Mouse (Mus musculus): Measurements from ENCODE around the gene Sgms2.
"Not testable (repeated sequence)": the region's sequence is repeated elsewhere in the genome, so short reads cannot be mapped to it uniquely, and the experiment has no call there.

Gene Sgms2

DNA sequence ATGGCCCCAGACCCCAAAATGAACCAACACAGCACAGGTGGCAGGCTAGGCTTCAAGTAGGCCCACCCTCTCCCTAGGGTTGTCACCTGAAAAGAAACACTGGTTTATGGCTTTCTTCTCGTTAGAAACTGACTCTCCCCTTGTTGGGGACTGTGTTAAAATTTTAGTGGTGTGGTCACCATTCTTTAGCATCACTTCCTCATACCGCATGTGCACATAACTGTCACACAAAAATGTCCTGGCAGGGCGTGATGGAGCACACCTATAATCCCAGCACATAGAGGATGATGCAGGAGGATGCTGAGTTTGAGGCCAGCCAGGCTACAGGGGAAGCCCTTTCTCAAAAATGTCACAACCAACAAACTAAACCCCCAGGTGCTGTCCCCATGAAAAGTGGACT, 133.6 kb downstream of the Sgms2 start:
- no peak for DNase-seq

DNA sequence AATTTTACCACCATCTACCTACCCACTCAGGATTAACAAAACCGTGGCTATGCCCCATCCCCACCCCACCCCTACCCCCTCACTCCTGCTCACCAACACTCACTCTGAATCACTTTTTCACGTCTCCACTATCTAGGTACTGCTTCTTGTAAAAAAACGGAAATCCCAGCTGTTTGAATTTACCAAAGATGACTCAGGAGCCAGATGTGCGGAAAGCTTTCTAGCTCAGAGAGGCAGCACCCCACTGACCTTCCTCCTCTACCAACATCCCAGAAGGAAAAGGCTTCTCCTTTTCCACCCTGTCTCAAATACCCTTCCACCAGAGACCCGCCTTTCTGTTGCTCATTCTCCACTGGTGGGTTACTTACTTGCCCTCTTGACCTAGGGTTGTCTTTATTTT, 135.2 kb downstream of the Sgms2 start:
- no peak for DNase-seq

- DNase-seq = no peak
Observed at GRCm38 (mm10) chr3:131350539-131350938, 140.7 kb downstream of the Sgms2 start.

DNA sequence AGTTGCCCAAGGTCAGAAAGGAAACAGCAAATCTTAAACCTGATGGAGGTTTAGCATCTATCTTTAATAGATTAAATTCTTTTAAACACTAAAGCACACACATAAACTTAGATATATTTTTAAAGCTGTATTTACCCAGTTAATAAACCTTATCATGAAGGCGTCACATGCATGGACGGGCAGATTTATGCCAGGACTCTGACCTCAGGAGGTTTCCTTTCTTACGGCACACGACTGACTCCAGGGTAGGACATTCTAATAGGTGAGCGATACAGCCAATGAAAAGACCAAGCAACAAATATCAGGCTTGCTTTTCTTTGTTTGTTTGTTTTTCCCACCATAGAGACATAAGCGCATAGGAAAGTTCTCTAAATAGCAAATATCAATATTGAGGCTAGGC, 142.2 kb downstream of the Sgms2 start:
- DNase-seq = no peak

GRCm38 (mm10) chr3:131348579-131348950, 142.6 kb downstream of the Sgms2 start:
- DNase-seq = no peak

GRCm38 (mm10) chr3:131347831-131348578, 143.2 kb downstream of the Sgms2 start:
- peak in 1 of 2 experiments; percentile 28 for DNase-seq

- DNase-seq = no peak
Observed at GRCm38 (mm10) chr3:131345903-131346302, 145.3 kb downstream of the Sgms2 start.

GRCm38 (mm10) chr3:131343311-131343710, 147.9 kb downstream of the Sgms2 start:
- no peak for DNase-seq

DNA sequence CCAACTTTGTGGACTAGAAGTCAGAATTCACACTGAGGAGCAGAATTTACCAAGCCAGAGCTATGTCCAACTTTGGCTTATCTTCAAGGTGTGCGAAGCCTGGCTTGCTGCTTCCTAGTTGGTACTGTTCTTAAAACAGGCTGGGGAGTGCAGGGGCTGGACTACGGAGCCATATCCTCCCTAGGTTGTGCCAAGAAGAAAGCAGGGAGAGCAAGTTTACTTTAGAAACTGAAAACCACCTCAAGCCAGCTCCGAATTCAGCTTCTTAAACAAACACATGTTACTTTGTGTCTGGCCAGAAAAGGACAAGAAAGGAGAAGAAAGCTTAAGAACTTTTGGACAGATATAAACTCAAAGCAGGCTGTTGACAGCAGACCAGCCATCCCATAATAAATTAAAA, 150.3 kb downstream of the Sgms2 start:
- no peak for DNase-seq

GRCm38 (mm10) chr3:131339280-131339679, 151.9 kb downstream of the Sgms2 start:
- DNase-seq = peak in 1 of 2 experiments; percentile 26

DNA sequence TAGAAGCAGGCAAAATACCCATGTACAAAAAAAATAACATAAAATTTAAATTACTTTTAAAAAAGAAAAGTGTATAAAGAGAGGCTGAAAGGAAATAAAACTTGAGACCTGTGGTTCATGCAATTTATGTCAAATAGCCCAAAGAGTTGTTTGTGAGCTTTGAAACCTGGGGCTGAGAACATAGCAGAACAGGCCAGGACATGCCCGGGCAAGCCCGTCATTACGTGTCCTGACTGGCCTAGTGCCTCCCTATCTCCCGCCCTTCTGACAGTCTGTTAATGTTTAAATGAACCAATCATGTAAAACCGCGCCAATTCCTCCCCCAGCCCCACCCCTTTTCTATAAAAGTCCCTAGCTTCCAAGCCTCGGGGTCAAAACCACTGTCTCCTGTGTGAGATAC, 153.5 kb downstream of the Sgms2 start:
- DNase-seq = not testable (repeated sequence)

DNA sequence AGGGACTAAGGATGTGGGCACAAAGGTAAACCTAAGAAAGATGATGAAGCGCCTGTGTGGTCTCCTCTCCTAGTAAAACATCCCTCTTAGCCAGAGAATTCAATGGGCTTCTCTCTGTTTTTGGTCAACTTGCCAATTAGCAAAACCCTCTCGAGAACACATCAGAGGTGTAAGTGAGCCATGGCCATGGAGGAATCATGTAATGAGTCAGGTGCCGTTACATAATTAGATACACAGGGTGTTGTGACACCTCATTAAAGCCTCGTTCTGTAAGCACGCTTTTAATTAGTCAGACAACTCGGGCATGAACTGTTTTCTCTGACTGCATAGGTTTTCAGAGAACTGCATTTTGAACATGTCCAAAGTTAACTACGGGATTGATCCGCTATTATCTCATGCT, 154.6 kb downstream of the Sgms2 start:
- DNase-seq = no peak

GRCm38 (mm10) chr3:131335117-131335547, 156.1 kb downstream of the Sgms2 start:
- no peak for DNase-seq

DNA sequence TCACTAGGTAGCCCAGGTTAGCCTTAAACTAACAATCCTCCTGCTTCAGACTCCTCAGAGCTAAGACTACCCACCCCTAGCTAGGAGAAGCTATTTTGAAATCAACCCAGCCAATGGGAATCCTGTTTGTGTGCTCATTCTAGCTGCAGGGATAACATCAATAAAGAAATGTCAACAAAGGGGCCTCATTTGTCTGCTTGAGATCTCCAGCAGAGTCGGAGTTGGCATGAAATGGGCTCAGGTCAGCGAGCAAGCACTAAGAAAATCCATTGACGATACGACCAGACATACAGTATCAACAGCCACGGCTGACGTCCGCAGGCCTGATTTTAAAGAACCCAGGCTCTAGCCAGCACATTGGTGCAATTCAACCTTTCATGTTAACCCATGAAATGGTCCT, 164.0 kb downstream of the Sgms2 start:
- no peak for DNase-seq

DNA sequence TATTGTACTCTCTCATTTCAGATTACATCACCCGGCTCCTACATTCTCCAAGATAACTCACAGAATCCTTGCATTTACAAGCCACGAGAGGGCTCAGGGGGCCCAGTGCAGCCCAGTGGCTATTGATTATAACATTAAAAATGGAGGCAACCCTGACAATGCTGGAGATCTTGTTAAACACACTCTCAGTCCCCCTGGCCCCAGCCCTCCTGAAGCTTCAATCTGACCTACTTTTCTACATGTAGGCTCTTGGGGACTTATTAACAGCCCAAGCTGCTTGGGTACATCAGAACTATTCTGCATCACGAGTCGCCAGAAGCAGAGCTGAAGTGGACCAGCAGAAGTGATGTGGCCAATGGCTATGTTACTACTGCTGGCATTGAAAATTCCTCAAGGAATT, 164.6 kb downstream of the Sgms2 start:
- no peak for DNase-seq

DNA sequence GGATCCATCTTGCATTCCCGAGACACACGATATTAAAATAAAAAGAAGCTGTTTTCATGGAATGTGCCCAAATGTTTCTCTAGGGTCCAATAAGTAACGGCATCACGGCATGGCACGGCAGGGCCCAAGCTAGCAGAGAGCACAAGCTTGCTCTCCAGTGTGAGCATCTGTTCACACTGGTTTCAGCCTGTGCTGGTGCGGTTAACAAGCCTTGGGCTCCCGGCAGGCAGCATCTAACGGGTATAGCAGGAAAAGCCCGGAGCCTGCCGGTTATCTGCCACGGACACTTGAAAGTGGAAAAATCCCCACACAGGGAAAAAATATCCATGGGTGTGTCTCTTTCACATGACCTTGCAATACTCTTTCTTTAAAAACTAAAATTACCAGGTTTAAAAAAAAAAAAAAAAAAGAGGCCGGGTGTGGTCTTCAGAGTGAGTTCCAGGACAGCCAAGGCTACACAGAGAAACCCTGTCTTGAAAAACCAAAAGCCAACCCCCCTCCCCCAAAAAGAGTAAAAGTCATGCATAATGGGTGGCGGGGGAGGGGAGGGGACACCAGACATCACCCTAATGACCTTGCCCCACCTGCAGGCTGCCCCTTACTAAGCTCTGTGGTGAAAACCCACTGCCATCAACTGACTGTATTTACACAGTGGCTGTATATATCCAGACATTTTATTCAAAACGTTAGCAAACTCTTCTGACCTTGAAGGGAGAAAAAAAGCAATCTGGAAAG, 169.0 kb downstream of the Sgms2 start:
- DNase-seq = no peak

DNA sequence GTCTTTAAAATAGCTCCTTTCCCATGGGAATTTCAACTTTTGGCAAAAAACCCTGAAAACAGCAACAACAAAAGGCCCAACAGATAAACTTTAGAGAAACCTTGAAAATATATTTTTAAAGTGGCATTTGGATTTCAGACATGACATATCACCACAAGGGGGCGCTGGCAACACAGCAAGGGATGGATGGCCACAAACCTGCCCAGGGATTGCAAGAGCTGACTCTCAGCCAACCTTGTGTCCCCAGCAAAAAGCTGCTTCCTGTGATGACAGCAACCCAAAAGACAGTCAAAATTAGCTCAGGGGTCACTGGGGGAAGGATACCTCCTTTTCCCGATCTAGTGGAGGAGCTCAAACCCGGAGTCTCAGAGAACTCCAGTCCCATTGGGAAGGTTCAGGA, 171.0 kb downstream of the Sgms2 start:
- DNase-seq = peak; percentile 79 to 91

- no peak for DNase-seq
Observed at GRCm38 (mm10) chr3:131318211-131318610, 173.0 kb downstream of the Sgms2 start.

GRCm38 (mm10) chr3:131317126-131317525, 174.1 kb downstream of the Sgms2 start:
- no peak for DNase-seq

GRCm38 (mm10) chr3:131315957-131316510, 175.2 kb downstream of the Sgms2 start:
- DNase-seq = no peak

GRCm38 (mm10) chr3:131312340-131312739, 178.9 kb downstream of the Sgms2 start:
- no peak for DNase-seq

DNA sequence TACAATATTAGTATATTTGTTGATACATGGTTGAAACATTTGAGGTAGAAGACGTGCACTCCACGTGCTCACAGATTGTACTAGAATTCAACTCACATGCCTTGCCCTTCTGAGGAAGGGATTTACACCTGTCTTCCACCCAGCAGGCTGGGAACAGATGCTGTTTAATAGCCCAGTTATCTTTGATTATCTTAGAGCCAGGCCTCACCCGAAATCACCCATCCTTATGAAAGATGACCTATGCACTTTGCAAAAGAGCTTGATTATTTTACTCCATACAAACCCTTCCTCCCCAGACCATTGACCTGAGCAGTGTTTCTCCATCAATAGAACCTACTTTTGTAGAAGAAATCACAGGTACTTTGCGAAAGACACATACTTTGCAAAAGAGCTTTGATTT, 180.6 kb downstream of the Sgms2 start:
- DNase-seq = no peak

DNA sequence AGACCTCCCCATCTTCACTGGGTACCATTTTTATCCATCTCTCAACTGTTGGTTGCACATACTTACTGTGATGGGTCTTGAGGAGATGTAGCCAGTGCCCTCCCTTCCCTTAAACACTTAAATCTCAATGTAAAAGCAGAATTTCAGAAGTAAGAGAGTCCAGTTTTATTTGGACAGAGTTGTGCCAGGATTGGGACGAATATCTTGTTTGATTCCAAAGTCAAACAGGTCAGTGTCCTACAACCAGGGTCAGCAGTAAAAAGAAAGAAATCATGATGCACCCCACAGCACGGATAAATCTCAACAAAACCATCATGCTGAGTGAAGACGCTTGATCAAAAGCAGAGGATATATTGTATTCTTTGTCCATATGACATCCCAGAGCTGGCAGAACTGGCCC, 183.4 kb downstream of the Sgms2 start:
- DNase-seq = no peak

DNA sequence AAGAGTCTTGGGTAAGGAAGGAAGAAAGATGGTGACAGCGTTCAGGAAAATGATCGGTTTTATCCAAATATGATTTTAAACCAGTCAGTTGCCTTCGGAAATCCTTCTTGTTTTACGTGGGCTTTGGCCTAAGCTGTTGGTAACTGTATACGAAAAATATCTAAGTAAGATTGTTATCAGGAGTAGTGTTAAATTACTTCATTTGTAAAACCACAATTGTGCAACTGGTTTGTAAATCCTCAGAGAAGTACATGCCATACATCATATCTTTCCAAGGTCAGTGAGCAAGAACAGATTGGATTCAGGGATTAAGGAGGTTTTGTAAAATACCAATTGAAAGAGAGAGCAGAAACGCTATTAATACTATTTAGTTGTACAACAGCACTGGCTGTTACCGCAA, 185.0 kb downstream of the Sgms2 start:
- no peak for DNase-seq

All from cerebellum, postnatal 25 days (tissue).